Mouse (Mus musculus) liver, embryonic 14.5 days (tissue): Measurements from ENCODE around the gene Scarb1. TPM values are rescaled to one million over a fixed set of nuclear protein-coding genes. Genes with fewer than 3 reads are reported as not detected.
A peak's percentile ranks its signal among the peaks of the same experiment; 100 is the strongest.

Source experiments
- ATAC-seq: fragments of 200-750 bp; cut with Nextera tagmentation; 2 replicates; pipeline ENCODE4 v1.8.0; 2017; ENCODE audit warnings: moderate number of reproducible peaks, mild to moderate bottlenecking, moderate library complexity; ENCODE audit not compliant: insufficient read depth
- DNase-seq, 3 experiments: peaks; one replicate each; pipeline ENCODE4 v3.0.0-alpha.2; 2012 to 2013; ENCODE audit warnings: low read depth in 3 of 3, low spot score in 3 of 3
- H3K27ac ChIP-seq: fragments of 300-500 bp; sonication (generic); 2 replicates; pipeline ENCODE4 v1.5.1; 2014; ENCODE audit warnings: moderate library complexity, mild to moderate bottlenecking, control low read depth, inconsistent platforms
- H3K27me3 ChIP-seq: fragments of 300-500 bp; sonication (generic); 2 replicates; pipeline ENCODE4 v1.6.1; 2014; ENCODE audit warnings: mild to moderate bottlenecking, low read length, moderate library complexity; ENCODE audit not compliant: control insufficient read depth, insufficient read depth
- H3K36me3 ChIP-seq: fragments of 300-500 bp; sonication (generic); replicated peaks from 2 replicates; pipeline ENCODE4 v1.6.1; 2014; ENCODE audit warnings: low read depth; ENCODE audit not compliant: control insufficient read depth, insufficient read depth
- H3K4me1 ChIP-seq, 2 experiments: fragments of 200-500 bp in 1 of 2; fragments of 300-500 bp in 1 of 2; sonication (generic) in 1 of 2; replicated peaks; 2 replicates each; pipeline ENCODE4 v1.6.1; 2012 to 2014; ENCODE audit warnings: antibody characterized with exemption in 1 of 2, inconsistent platforms in 1 of 2, low read length in 1 of 2; ENCODE audit not compliant: control insufficient read depth in 2 of 2, insufficient read depth in 2 of 2
- H3K4me2 ChIP-seq: fragments of 300-500 bp; sonication (generic); 2 replicates; pipeline ENCODE4 v1.6.1; 2014; ENCODE audit warnings: low read depth, mild to moderate bottlenecking, control low read depth, moderate library complexity
- H3K4me3 ChIP-seq, 2 experiments: fragments of 200-500 bp in 1 of 2; fragments of 300-500 bp in 1 of 2; sonication (generic) in 1 of 2; 2 replicates each; pipeline ENCODE4 v1.5.1; 2012 to 2014; ENCODE audit warnings: low read depth in 2 of 2, low read length in 2 of 2, mild to moderate bottlenecking in 2 of 2, control low read depth in 1 of 2, inconsistent platforms in 1 of 2, moderate library complexity in 1 of 2; ENCODE audit not compliant: insufficient read depth in 1 of 2
- H3K9ac ChIP-seq: fragments of 300-500 bp; sonication (generic); replicated peaks from 2 replicates; pipeline ENCODE4 v1.6.1; 2014; ENCODE audit warnings: mild to moderate bottlenecking, control low read depth, moderate library complexity
- H3K9me3 ChIP-seq: fragments of 300-500 bp; sonication (generic); 2 replicates; pipeline ENCODE4 v1.6.1; 2016; ENCODE audit warnings: low read length, mixed read lengths; ENCODE audit not compliant: control insufficient read depth
- CTCF ChIP-seq: IDR thresholded peaks from 2 replicates; pipeline ENCODE4 v1.5.1; 2016; ENCODE audit warnings: antibody characterized with exemption, low read depth, control low read depth
- EP300 ChIP-seq: IDR thresholded peaks from 2 replicates; pipeline ENCODE4 v1.6.1; 2016; ENCODE audit warnings: antibody characterized with exemption, low read depth
- WGBS: fragments of 180-500 bp; shearing (Covaris S2); extraction: QIAGEN DNeasy Blood & Tissue Kit; methylation state at CpG from one replicate; pipeline ENCODE4 v1.1.7; 2014; ENCODE audit not compliant: insufficient replicate concordance; 5-methylcytosine and 5-hydroxymethylcytosine counted together
- polyA plus RNA-seq, 2 experiments: library from polyadenylated mRNA; depleted of rRNA in 1 of 2; stranded (reverse) in 1 of 2; unstranded in 1 of 2; fragments of >200 nt; fragmentation: Nextera tagmentation in 1 of 2; extraction: Ambion mirVana in 1 of 2; gene quantifications; 2 replicates each; pipeline versions ENCODE4 v1.2.1 to v1.2.3; 2012 to 2014

The Scarb1 gene
- polyA plus RNA-seq, 2 experiments, result 41.6 to 50.1 TPM

GRCm38 (mm10) chr5:125306824-125307223 lies 34.1 kb downstream of the Scarb1 start:
- Histone ChIP-seq H3K4me1 (peaks cover 0 to 17% of the 10 kb centered on the region in 2 experiments; a peak in 2 of 4 replicates), H3K9me3 (no peaks in the 10 kb centered on the region), H3K4me3 (no peak overlapping the region), H3K27ac (no peak overlapping the region), H3K4me2 (no peak overlapping the region), H3K36me3 (peaks cover 5% of the 10 kb centered on the region), H3K9ac (no peak overlapping the region), H3K27me3 (no peaks in the 10 kb centered on the region)
- TF ChIP-seq EP300 (no peak), CTCF (no peak)
- ATAC-seq (no peak), DNase-seq (no peak)
- 84% methylated on average over 13 of the region's 13 CpGs for WGBS

GRCm38 (mm10) chr5:125306372-125306771 lies 34.5 kb downstream of the Scarb1 start:
- Histone ChIP-seq H3K4me1 (peaks cover 0 to 14% of the 10 kb centered on the region in 2 experiments; a peak in 2 of 4 replicates), H3K9ac (no peak overlapping the region), H3K9me3 (no peaks in the 10 kb centered on the region), H3K27ac (no peak overlapping the region), H3K36me3 (peaks cover 5% of the 10 kb centered on the region), H3K4me2 (no peak overlapping the region), H3K4me3 (no peak overlapping the region), H3K27me3 (no peaks in the 10 kb centered on the region)
- WGBS, result 77% methylated on average over 7 of the region's 7 CpGs
- DNase-seq (no peak), ATAC-seq (no peak)
- TF ChIP-seq CTCF (no peak), EP300 (no peak)

GRCm38 (mm10) chr5:125305229-125306081 lies 35.4 kb downstream of the Scarb1 start:
- TF ChIP-seq EP300, result no peak
- TF ChIP-seq CTCF, result no peak
- ATAC-seq, result peak; percentile 12
- Histone ChIP-seq H3K4me2 (no peak overlapping the region), H3K4me1 (peaks cover 0 to 11% of the 10 kb centered on the region in 2 experiments; a peak in 2 of 4 replicates), H3K27me3 (no peaks in the 10 kb centered on the region), H3K36me3 (peaks cover 8% of the 10 kb centered on the region), H3K9ac (no peak overlapping the region), H3K4me3 (no peak overlapping the region), H3K9me3 (no peaks in the 10 kb centered on the region), H3K27ac (no peak overlapping the region)
- WGBS, result 66% methylated on average over 14 of the region's 14 CpGs
- no peak for DNase-seq

GRCm38 (mm10) chr5:125304245-125304856 lies 36.5 kb downstream of the Scarb1 start:
- Histone ChIP-seq H3K27ac (no peak overlapping the region), H3K4me3 (no peak overlapping the region), H3K9me3 (no peaks in the 10 kb centered on the region), H3K27me3 (no peaks in the 10 kb centered on the region), H3K4me2 (no peak overlapping the region), H3K4me1 (peaks cover 0 to 8% of the 10 kb centered on the region in 2 experiments; a peak in 1 of 4 replicates), H3K9ac (no peak overlapping the region), H3K36me3 (peaks cover 20% of the 10 kb centered on the region)
- ATAC-seq, result peak; percentile 69
- TF ChIP-seq EP300, result no peak
- no peak for TF ChIP-seq CTCF
- 42% methylated on average over 18 of the region's 18 CpGs for WGBS
- peak; percentile 30 to 43 (median 33) for DNase-seq

GRCm38 (mm10) chr5:125303055-125303454 lies 37.8 kb downstream of the Scarb1 start:
- no peaks in the 10 kb centered on the region for H3K9me3 ChIP-seq
- TF ChIP-seq CTCF (no peak), EP300 (no peak)
- no peaks in the 10 kb centered on the region for H3K27me3 ChIP-seq
- no peak overlapping the region for H3K27ac ChIP-seq
- peaks cover 25% of the 10 kb centered on the region for H3K36me3 ChIP-seq
- H3K4me1 ChIP-seq, result peaks cover 0 to 8% of the 10 kb centered on the region in 2 experiments; a peak in 1 of 4 replicates
- no peak for ATAC-seq
- H3K4me2 ChIP-seq, result no peak overlapping the region
- 83% methylated on average over 6 of the region's 6 CpGs for WGBS
- no peak overlapping the region for H3K4me3 ChIP-seq
- DNase-seq, result no peak
- H3K9ac ChIP-seq, result no peak overlapping the region
